Mouse (Mus musculus) midbrain, embryonic 10.5 days (tissue): ENCODE results near the gene Rbm20. TPM values are rescaled to one million over a fixed set of nuclear protein-coding genes. Genes with fewer than 3 reads are reported as not detected.
A peak's percentile ranks its signal among the peaks of the same experiment; 100 is the strongest.

Source experiments
- DNase-seq: peaks from one replicate; pipeline ENCODE4 v3.0.0-alpha.2; 2017; ENCODE audit warnings: low spot score
- H3K27ac ChIP-seq: fragments of 300-500 bp; sonication (generic); replicated peaks from 2 replicates; pipeline ENCODE4 v1.5.1; 2016; ENCODE audit warnings: mild to moderate bottlenecking
- H3K27me3 ChIP-seq: fragments of 300-500 bp; sonication (generic); 2 replicates; pipeline ENCODE4 v1.6.1; 2016; ENCODE audit warnings: low read depth, mild to moderate bottlenecking; ENCODE audit not compliant: poor library complexity, severe bottlenecking
- H3K36me3 ChIP-seq: fragments of 300-500 bp; sonication (generic); 2 replicates; pipeline ENCODE4 v1.6.1; 2016; ENCODE audit warnings: mild to moderate bottlenecking, moderate library complexity
- H3K4me1 ChIP-seq: fragments of 300-500 bp; sonication (generic); 2 replicates; pipeline ENCODE4 v1.6.1; 2016
- H3K4me3 ChIP-seq: fragments of 300-500 bp; sonication (generic); 2 replicates; pipeline ENCODE4 v1.5.1; 2016; ENCODE audit warnings: mild to moderate bottlenecking, moderate library complexity
- H3K9me3 ChIP-seq: fragments of 300-500 bp; sonication (generic); replicated peaks from 2 replicates; pipeline ENCODE4 v1.6.1; 2016; ENCODE audit warnings: mild to moderate bottlenecking
- WGBS: fragments of 180-500 bp; shearing (Covaris S2); methylation state at CpG from one replicate; pipeline ENCODE4 v1.1.7; 2016; 5-methylcytosine and 5-hydroxymethylcytosine counted together
- polyA plus RNA-seq: library from polyadenylated mRNA; unstranded; fragments of >200 nt; fragmentation: Nextera tagmentation; extraction: Ambion mirVana; gene quantifications from 2 replicates; pipeline ENCODE4 v1.2.1, GENCODE M21; 2016

Gene Rbm20
- polyA plus RNA-seq, 1 experiment from 2014 or later, result 0.75 TPM

- Histone ChIP-seq H3K9me3 (no peaks in the 10 kb centered on the region), H3K27ac (no peak overlapping the region), H3K36me3 (no peaks in the 10 kb centered on the region), H3K27me3 (peaks cover 31% of the 10 kb centered on the region), H3K4me3 (no peak overlapping the region), H3K4me1 (peaks cover 13% of the 10 kb centered on the region)
- no peak for DNase-seq
- 70% methylated on average over 1 of the region's 1 CpGs for WGBS
These were observed 200.7 kb downstream of the Rbm20 start for GRCm38 (mm10) chr19:53877779-53878178.

GRCm38 (mm10) chr19:53880460-53880859 is 203.4 kb downstream of the Rbm20 start:
- H3K4me3 ChIP-seq, result no peak overlapping the region
- WGBS, result 70% methylated on average over 1 of the region's 1 CpGs
- DNase-seq, result no peak

GRCm38 (mm10) chr19:53881786-53882185 is 204.7 kb downstream of the Rbm20 start:
- H3K36me3 ChIP-seq, result no peaks in the 10 kb centered on the region
- H3K9me3 ChIP-seq, result no peaks in the 10 kb centered on the region
- DNase-seq, result no peak
- H3K4me1 ChIP-seq, result peaks cover 6% of the 10 kb centered on the region
- no peak overlapping the region for H3K4me3 ChIP-seq
- H3K27me3 ChIP-seq, result peaks cover 4% of the 10 kb centered on the region
- no peak overlapping the region for H3K27ac ChIP-seq
- whole genome bisulfite sequencing, result 79% methylated on average over 5 of the region's 5 CpGs

More at GRCm38 (mm10) chr19:53880460-53880859, 203.4 kb downstream of the Rbm20 start:
- Histone ChIP-seq H3K27ac (no peak overlapping the region), H3K9me3 (no peaks in the 10 kb centered on the region), H3K27me3 (peaks cover 15% of the 10 kb centered on the region), H3K4me1 (peaks cover 7% of the 10 kb centered on the region), H3K36me3 (no peaks in the 10 kb centered on the region)

GRCm38 (mm10) chr19:53885450-53885849 is 208.3 kb downstream of the Rbm20 start:
- H3K4me3 ChIP-seq, result no peak overlapping the region
- no peak overlapping the region for H3K27ac ChIP-seq
- no peaks in the 10 kb centered on the region for H3K9me3 ChIP-seq
- peaks cover 6% of the 10 kb centered on the region for H3K4me1 ChIP-seq
- WGBS, result 26% methylated on average over 10 of the region's 10 CpGs
- no peaks in the 10 kb centered on the region for H3K36me3 ChIP-seq
- no peak for DNase-seq
- no peaks in the 10 kb centered on the region; the same call in 1 of the 2 replicates for H3K27me3 ChIP-seq

GRCm38 (mm10) chr19:53886576-53887370 is 209.7 kb downstream of the Rbm20 start:
- whole genome bisulfite sequencing, result 88% methylated on average over 10 of the region's 10 CpGs
- no peaks in the 10 kb centered on the region for H3K9me3 ChIP-seq
- peaks cover 6% of the 10 kb centered on the region for H3K4me1 ChIP-seq
- no peak for DNase-seq
- no peaks in the 10 kb centered on the region; the same call in 1 of the 2 replicates for H3K27me3 ChIP-seq
- no peak overlapping the region for H3K4me3 ChIP-seq
- no peaks in the 10 kb centered on the region for H3K36me3 ChIP-seq
- no peak overlapping the region for H3K27ac ChIP-seq

- Histone ChIP-seq H3K27me3 (no peaks in the 10 kb centered on the region; the same call in 1 of the 2 replicates), H3K4me1 (peaks cover 10% of the 10 kb centered on the region), H3K9me3 (no peaks in the 10 kb centered on the region), H3K36me3 (no peaks in the 10 kb centered on the region), H3K27ac (no peak overlapping the region), H3K4me3 (no peak overlapping the region)
- no peak for DNase-seq
- WGBS, result 85% methylated on average over 3 of the region's 3 CpGs
These were observed 210.7 kb downstream of the Rbm20 start for GRCm38 (mm10) chr19:53887822-53888221.

GRCm38 (mm10) chr19:53888331-53888730 is 211.2 kb downstream of the Rbm20 start:
- Histone ChIP-seq H3K9me3 (no peaks in the 10 kb centered on the region), H3K4me3 (no peak overlapping the region), H3K27ac (no peak overlapping the region), H3K36me3 (no peaks in the 10 kb centered on the region), H3K4me1 (peaks cover 10% of the 10 kb centered on the region), H3K27me3 (no peaks in the 10 kb centered on the region; the same call in 1 of the 2 replicates)
- DNase-seq, result no peak
- WGBS, result 90% methylated on average over 9 of the region's 9 CpGs

- no peaks in the 10 kb centered on the region for H3K36me3 ChIP-seq
- no peak for DNase-seq
- WGBS, result 83% methylated on average over 5 of the region's 5 CpGs
- H3K27ac ChIP-seq, result no peak overlapping the region
- no peaks in the 10 kb centered on the region for H3K9me3 ChIP-seq
- no peaks in the 10 kb centered on the region; the same call in 1 of the 2 replicates for H3K27me3 ChIP-seq
- no peak overlapping the region for H3K4me3 ChIP-seq
- peaks cover 10% of the 10 kb centered on the region for H3K4me1 ChIP-seq
These were observed 212.4 kb downstream of the Rbm20 start for GRCm38 (mm10) chr19:53889555-53889954.

GRCm38 (mm10) chr19:53890274-53890673 is 213.2 kb downstream of the Rbm20 start:
- DNase-seq, result no peak
- H3K4me3 ChIP-seq, result no peak overlapping the region
- H3K27me3 ChIP-seq, result no peaks in the 10 kb centered on the region; the same call in 1 of the 2 replicates
- no peaks in the 10 kb centered on the region for H3K36me3 ChIP-seq
- no peak overlapping the region for H3K27ac ChIP-seq
- WGBS, result 61% methylated on average over 5 of the region's 5 CpGs
- no peaks in the 10 kb centered on the region for H3K9me3 ChIP-seq
- H3K4me1 ChIP-seq, result peaks cover 9% of the 10 kb centered on the region

GRCm38 (mm10) chr19:53890781-53891251 is 213.7 kb downstream of the Rbm20 start:
- no peaks in the 10 kb centered on the region for H3K9me3 ChIP-seq
- no peaks in the 10 kb centered on the region for H3K36me3 ChIP-seq
- 68% methylated on average over 5 of the region's 5 CpGs for WGBS
- no peak for DNase-seq
- no peak overlapping the region for H3K4me3 ChIP-seq
- no peak overlapping the region for H3K27ac ChIP-seq
- 0 out of 2 replicates have a peak, but pooled peaks cover 4% of the 10 kb centered on the region for H3K4me1 ChIP-seq
- H3K27me3 ChIP-seq, result no peaks in the 10 kb centered on the region; the same call in 1 of the 2 replicates

- Histone ChIP-seq H3K36me3 (no peaks in the 10 kb centered on the region), H3K27me3 (no peaks in the 10 kb centered on the region; the same call in 1 of the 2 replicates), H3K9me3 (no peaks in the 10 kb centered on the region), H3K27ac (no peak overlapping the region), H3K4me1 (0 out of 2 replicates have a peak, but pooled peaks cover 4% of the 10 kb centered on the region), H3K4me3 (no peak overlapping the region)
- 85% methylated on average over 2 of the region's 2 CpGs for WGBS
- DNase-seq, result no peak
These were observed 214.5 kb downstream of the Rbm20 start for GRCm38 (mm10) chr19:53891569-53891968.

GRCm38 (mm10) chr19:53892061-53892460 is 215.0 kb downstream of the Rbm20 start, which contains the start of gene Pdcd4:
Pdcd4 (plus strand) TSS chr19:53892231.
- Histone ChIP-seq H3K9me3 (no peaks in the 10 kb centered on the region), H3K27me3 (no peaks in the 10 kb centered on the region; the same call in 1 of the 2 replicates), H3K4me1 (0 out of 2 replicates have a peak, but pooled peaks cover 4% of the 10 kb centered on the region), H3K4me3 (no peak within 1 kb of the TSS), H3K36me3 (no peaks in the 10 kb centered on the region), H3K27ac (0 out of 2 replicates have a peak within 1 kb of the TSS, but pooled peaks have one; percentile 6)
- no peak for DNase-seq
- 71% methylated on average over 3 of the region's 3 CpGs for WGBS

- Histone ChIP-seq H3K27me3 (no peaks in the 10 kb centered on the region; the same call in 1 of the 2 replicates), H3K9me3 (no peaks in the 10 kb centered on the region), H3K36me3 (no peaks in the 10 kb centered on the region), H3K4me3 (no peak overlapping the region), H3K4me1 (0 out of 2 replicates have a peak, but pooled peaks cover 4% of the 10 kb centered on the region), H3K27ac (no peak overlapping the region)
- no peak for DNase-seq
- WGBS, result 75% methylated on average over 9 of the region's 9 CpGs
These were observed 215.8 kb downstream of the Rbm20 start for GRCm38 (mm10) chr19:53892838-53893359.
